Mouse (Mus musculus) hindbrain, embryonic 13.5 days (tissue): ENCODE results near the gene Tnnc1. TPM values are rescaled to one million over a fixed set of nuclear protein-coding genes. Genes with fewer than 3 reads are reported as not detected.
A peak's percentile ranks its signal among the peaks of the same experiment; 100 is the strongest.

ENCODE experiments used
- ATAC-seq: fragments of 200-750 bp; cut with Nextera tagmentation; 2 replicates; pipeline ENCODE4 v1.8.0; 2017; ENCODE audit warnings: moderate TSS enrichment; ENCODE audit not compliant: low FRiP score
- H3K27ac ChIP-seq: fragments of 300-500 bp; sonication (generic); 2 replicates; pipeline ENCODE4 v1.5.1; 2015; ENCODE audit warnings: inconsistent platforms, mild to moderate bottlenecking, moderate library complexity
- H3K27me3 ChIP-seq: fragments of 300-500 bp; sonication (generic); 2 replicates; pipeline ENCODE4 v1.6.1; 2015; ENCODE audit warnings: mild to moderate bottlenecking, inconsistent platforms
- H3K36me3 ChIP-seq: fragments of 300-500 bp; sonication (generic); 2 replicates; pipeline ENCODE4 v1.6.1; 2015; ENCODE audit warnings: mild to moderate bottlenecking, inconsistent platforms
- H3K4me1 ChIP-seq: fragments of 300-500 bp; sonication (generic); replicated peaks from 2 replicates; pipeline ENCODE4 v1.6.1; 2015; ENCODE audit warnings: inconsistent platforms
- H3K4me2 ChIP-seq: fragments of 300-500 bp; sonication (generic); 2 replicates; pipeline ENCODE4 v1.6.1; 2015; ENCODE audit warnings: inconsistent platforms, mild to moderate bottlenecking, moderate library complexity
- H3K4me3 ChIP-seq: fragments of 300-500 bp; sonication (generic); 2 replicates; pipeline ENCODE4 v1.5.1; 2015; ENCODE audit warnings: mild to moderate bottlenecking, inconsistent platforms
- H3K9ac ChIP-seq: fragments of 300-500 bp; sonication (generic); 2 replicates; pipeline ENCODE4 v1.6.1; 2015; ENCODE audit warnings: mild to moderate bottlenecking, inconsistent platforms
- H3K9me3 ChIP-seq: fragments of 300-500 bp; sonication (generic); 2 replicates; pipeline ENCODE4 v1.6.1; 2016; ENCODE audit warnings: inconsistent platforms
- WGBS: fragments of 180-500 bp; shearing (Covaris S2); methylation state at CpG from one replicate; pipeline ENCODE4 v1.1.7; 2015; 5-methylcytosine and 5-hydroxymethylcytosine counted together
- polyA plus RNA-seq: library from polyadenylated mRNA; unstranded; fragments of >200 nt; fragmentation: Nextera tagmentation; extraction: Ambion mirVana; gene quantifications from 2 replicates; pipeline ENCODE4 v1.2.1, GENCODE M21; 2015

Gene Tnnc1
- polyA plus RNA-seq, 1 experiment from 2014 or later: 9.1 TPM

GRCm38 (mm10) chr14:31226978-31227377 is 18.9 kb downstream of the Tnnc1 start:
- H3K4me3 ChIP-seq: no peak overlapping the region
- H3K27me3 ChIP-seq: no peaks in the 10 kb centered on the region
- 55% methylated on average over 4 of the region's 4 CpGs for WGBS
- no peaks in the 10 kb centered on the region for H3K9me3 ChIP-seq
- H3K4me1 ChIP-seq: peaks cover 6% of the 10 kb centered on the region; the same call in 1 of the 2 replicates
- H3K36me3 ChIP-seq: no peaks in the 10 kb centered on the region
- no peak overlapping the region for H3K9ac ChIP-seq
- no peak overlapping the region for H3K27ac ChIP-seq
- no peak overlapping the region for H3K4me2 ChIP-seq
- ATAC-seq: peak; percentile 52; the same call in 1 of the 2 replicates

DNA sequence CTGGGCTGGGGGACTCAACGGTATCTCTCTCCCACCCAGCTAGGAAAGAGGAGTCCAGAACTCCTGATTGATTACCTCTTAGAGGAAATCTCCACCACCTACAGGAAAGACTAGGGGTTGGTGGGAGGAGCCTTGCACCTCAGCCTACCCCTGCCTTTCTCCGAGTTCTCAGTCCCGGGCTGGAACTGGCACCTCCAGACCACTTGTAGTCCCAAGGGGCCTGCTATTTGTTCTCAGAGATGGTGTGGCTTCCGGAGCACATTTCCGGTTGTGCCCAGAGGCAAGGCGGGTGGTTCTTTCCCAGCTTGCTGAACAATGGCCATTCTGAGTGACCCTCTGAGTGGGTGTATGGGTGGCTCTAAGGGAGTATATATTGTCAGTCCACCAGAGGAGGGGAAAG is 20.1 kb downstream of the Tnnc1 start:
- no peak overlapping the region for H3K4me2 ChIP-seq
- ATAC-seq: no peak
- H3K36me3 ChIP-seq: no peaks in the 10 kb centered on the region
- no peak overlapping the region for H3K27ac ChIP-seq
- no peak overlapping the region for H3K4me3 ChIP-seq
- no peaks in the 10 kb centered on the region for H3K27me3 ChIP-seq
- H3K9ac ChIP-seq: no peak overlapping the region
- H3K9me3 ChIP-seq: no peaks in the 10 kb centered on the region
- WGBS: 74% methylated on average over 6 of the region's 6 CpGs
- H3K4me1 ChIP-seq: peaks cover 6% of the 10 kb centered on the region; the same call in 1 of the 2 replicates

GRCm38 (mm10) chr14:31230442-31230841 is 22.3 kb downstream of the Tnnc1 start:
- WGBS: 81% methylated on average over 8 of the region's 8 CpGs
- no peaks in the 10 kb centered on the region for H3K9me3 ChIP-seq
- peaks cover 10% of the 10 kb centered on the region; the same call in 1 of the 2 replicates for H3K4me1 ChIP-seq
- H3K9ac ChIP-seq: no peak overlapping the region
- no peak for ATAC-seq
- H3K27me3 ChIP-seq: no peaks in the 10 kb centered on the region
- H3K36me3 ChIP-seq: no peaks in the 10 kb centered on the region
- H3K4me2 ChIP-seq: no peak overlapping the region
- no peak overlapping the region for H3K4me3 ChIP-seq
- no peak overlapping the region for H3K27ac ChIP-seq

DNA sequence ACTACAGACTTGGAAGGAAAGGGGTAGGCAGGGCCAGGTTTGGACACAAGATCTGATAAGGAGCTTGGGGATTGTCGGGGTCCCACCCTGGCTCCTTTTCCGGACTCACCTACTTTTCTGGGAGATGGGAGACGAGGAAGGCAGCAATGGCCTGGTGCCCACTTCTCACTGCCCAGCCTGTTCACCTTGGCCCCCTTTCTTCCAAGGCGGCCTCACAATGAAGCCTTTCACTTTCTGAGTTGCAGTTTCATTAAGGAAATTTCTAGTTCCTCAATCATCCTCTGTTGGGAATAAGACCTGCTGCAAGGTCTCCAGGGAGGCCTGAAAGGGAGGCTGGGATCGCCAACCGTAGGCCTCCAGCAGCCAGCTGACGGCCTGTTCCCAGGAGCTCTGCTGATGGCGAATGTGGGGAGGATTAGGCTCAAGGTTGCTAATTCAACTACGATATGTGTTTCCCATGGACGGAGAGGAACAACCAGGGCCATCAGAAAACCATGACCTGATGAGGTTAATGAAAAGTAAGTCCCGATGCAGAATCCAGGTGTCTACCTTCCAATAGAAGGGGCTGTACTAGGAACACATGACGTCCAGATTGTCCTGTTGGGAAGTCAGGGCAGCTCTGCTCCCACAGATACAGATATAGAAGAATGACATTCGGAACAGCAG is 24.4 kb downstream of the Tnnc1 start:
- 83% methylated on average over 13 of the region's 13 CpGs for WGBS

GRCm38 (mm10) chr14:31233070-31233995 is 25.2 kb downstream of the Tnnc1 start:
- ATAC-seq: peak; percentile 52
- WGBS: 82% methylated on average over 14 of the region's 14 CpGs
- H3K27me3 ChIP-seq: no peaks in the 10 kb centered on the region

More for the DNA sequence above, 24.4 kb downstream of the Tnnc1 start:
- H3K4me2 ChIP-seq: no peak overlapping the region
- ATAC-seq: no peak
- 0 out of 2 replicates have a peak, but pooled peaks cover under 1% of the 10 kb centered on the region for H3K36me3 ChIP-seq
- H3K27me3 ChIP-seq: no peaks in the 10 kb centered on the region
- H3K4me1 ChIP-seq: 0 out of 2 replicates have a peak, but pooled peaks cover 10% of the 10 kb centered on the region
- no peak overlapping the region; the same call in 1 of the 2 replicates for H3K27ac ChIP-seq
- H3K4me3 ChIP-seq: no peak overlapping the region
- H3K9me3 ChIP-seq: no peaks in the 10 kb centered on the region
- no peak overlapping the region for H3K9ac ChIP-seq

DNA sequence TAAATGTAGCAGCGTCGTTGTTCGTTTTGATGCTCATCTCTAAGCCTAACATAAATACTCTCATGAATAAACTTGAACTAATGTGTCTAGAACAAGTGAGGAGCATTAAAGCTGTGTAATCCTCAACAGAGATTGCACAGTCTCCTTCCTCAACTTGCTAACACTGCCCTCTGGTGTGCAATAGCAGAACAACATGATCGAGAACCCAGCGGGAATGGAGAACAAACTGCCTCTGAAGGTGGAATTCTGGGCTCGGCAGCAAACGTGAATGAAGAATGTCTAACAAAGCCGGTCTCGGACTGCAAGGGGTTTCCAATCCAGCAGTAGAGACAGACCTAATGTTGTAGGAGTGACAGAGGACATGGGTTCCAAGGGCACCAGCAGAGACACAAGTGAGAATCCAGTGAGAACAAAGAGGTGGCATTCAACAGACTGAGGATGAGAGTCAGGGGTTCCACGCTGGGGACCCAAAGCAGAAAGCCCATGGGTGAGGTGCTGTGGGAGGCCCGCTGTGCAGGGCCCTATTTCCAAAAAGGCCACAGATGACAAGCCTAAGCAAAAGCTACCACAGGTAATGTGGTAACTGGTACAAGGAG is 26.0 kb downstream of the Tnnc1 start:
- WGBS: 23% methylated on average over 11 of the region's 11 CpGs
- H3K4me2 ChIP-seq: no peak overlapping the region
- H3K9ac ChIP-seq: no peak overlapping the region
- H3K27me3 ChIP-seq: no peaks in the 10 kb centered on the region
- H3K27ac ChIP-seq: no peak overlapping the region
- peaks cover 11% of the 10 kb centered on the region; the same call in 1 of the 2 replicates for H3K36me3 ChIP-seq
- no peaks in the 10 kb centered on the region for H3K9me3 ChIP-seq
- H3K4me1 ChIP-seq: 0 out of 2 replicates have a peak, but pooled peaks cover 9% of the 10 kb centered on the region
- H3K4me3 ChIP-seq: no peak overlapping the region
- ATAC-seq: peak; percentile 41

More at GRCm38 (mm10) chr14:31233070-31233995, 25.2 kb downstream of the Tnnc1 start:
- H3K36me3 ChIP-seq: 0 out of 2 replicates have a peak, but pooled peaks cover 5% of the 10 kb centered on the region
- H3K4me3 ChIP-seq: no peak overlapping the region
- H3K4me2 ChIP-seq: no peak overlapping the region
- H3K9me3 ChIP-seq: no peaks in the 10 kb centered on the region
- H3K9ac ChIP-seq: no peak overlapping the region
- no peak overlapping the region for H3K27ac ChIP-seq
- H3K4me1 ChIP-seq: 0 out of 2 replicates have a peak, but pooled peaks cover 10% of the 10 kb centered on the region

DNA sequence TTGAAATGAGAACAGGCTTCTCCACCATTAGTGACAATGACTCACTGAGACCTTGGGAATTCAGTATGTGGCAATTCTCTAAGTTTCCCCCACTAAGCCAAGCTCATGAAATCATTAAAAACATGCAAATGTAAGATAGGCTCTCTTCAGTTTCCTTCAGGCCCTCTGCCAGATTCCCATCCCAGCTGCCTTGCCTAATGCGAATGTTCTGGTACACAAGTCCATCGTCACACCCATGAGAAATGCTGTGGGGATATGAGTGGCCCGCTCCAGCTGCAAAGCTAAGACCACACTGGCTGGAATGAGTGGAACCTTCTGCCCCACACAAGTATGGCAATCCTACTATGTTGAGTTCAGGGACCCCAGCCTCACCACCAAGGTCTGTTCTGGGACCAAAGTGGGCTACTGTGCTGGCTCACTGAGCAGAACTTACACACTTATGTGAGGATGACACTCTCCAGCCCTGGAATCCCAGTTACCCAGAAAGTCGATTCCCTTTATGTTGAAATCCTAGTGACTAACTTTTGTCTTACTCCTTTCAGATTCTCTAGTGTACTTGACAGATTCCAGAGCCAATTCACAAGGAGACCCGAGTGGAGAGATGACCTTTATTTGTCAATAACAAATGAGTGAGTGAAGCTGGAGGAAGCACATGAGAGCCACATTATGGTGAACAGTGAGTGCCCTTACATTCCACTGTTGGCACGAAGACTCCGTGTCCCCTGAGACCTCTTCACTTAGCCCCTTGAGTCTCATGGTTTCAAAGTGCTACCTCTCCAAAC is 29.2 kb downstream of the Tnnc1 start:
- Histone ChIP-seq H3K4me1 (0 out of 2 replicates have a peak, but pooled peaks cover 4% of the 10 kb centered on the region), H3K27ac (no peak overlapping the region), H3K27me3 (no peaks in the 10 kb centered on the region), H3K4me2 (no peak overlapping the region), H3K4me3 (no peak overlapping the region), H3K9ac (no peak overlapping the region), H3K36me3 (peaks cover 17% of the 10 kb centered on the region; the same call in 1 of the 2 replicates), H3K9me3 (no peaks in the 10 kb centered on the region)
- no peak for ATAC-seq
- whole genome bisulfite sequencing: 87% methylated on average over 7 of the region's 7 CpGs

DNA sequence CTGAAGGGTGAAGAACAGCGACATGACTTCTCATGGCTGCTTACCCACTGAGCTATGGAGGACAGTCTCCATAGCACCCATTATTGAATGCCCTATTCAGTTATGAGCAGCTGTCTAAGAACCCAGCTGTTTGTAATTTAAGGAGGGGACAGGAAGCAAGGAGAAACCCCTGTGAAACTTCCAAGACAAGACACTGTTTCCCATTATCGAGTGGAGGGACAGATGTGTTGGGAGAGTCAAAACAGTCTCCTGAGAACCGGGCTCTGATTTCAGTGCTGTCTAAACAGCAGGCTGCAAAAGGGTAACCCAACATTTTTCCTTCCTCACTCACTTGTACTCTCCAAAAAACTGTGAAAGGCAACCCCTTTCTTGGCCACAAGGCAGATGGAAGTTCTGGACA is 32.4 kb downstream of the Tnnc1 start:
- no peaks in the 10 kb centered on the region for H3K27me3 ChIP-seq
- H3K4me2 ChIP-seq: no peak overlapping the region
- H3K9ac ChIP-seq: no peak overlapping the region
- no peak for ATAC-seq
- WGBS: 79% methylated on average over 3 of the region's 3 CpGs
- no peaks in the 10 kb centered on the region for H3K4me1 ChIP-seq
- H3K27ac ChIP-seq: no peak overlapping the region
- H3K9me3 ChIP-seq: no peaks in the 10 kb centered on the region
- H3K4me3 ChIP-seq: no peak overlapping the region
- peaks cover 17% of the 10 kb centered on the region; the same call in 1 of the 2 replicates for H3K36me3 ChIP-seq

DNA sequence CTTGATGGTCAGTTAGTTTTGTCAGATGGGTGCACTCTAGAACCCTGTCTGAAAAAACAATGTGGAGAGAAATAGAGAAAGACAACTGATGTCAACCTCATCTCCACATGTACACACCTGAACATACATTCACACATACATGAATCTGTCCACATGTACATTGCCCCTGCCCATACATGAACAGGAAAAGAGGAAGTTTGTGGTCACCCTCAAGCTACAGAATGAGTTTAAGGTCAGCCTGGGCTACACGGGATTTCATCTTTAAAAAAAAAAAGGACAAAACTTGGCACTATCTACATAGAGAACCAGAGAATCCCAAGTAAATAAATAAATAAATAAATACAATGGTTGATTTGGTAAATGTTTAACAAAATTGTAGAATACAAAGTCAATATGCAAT is 36.7 kb downstream of the Tnnc1 start:
- 0 out of 2 replicates have a peak, but pooled peaks cover under 1% of the 10 kb centered on the region for H3K36me3 ChIP-seq
- no peak for ATAC-seq
- no peak overlapping the region for H3K4me2 ChIP-seq
- no peak overlapping the region for H3K4me3 ChIP-seq
- H3K27me3 ChIP-seq: no peaks in the 10 kb centered on the region
- 82% methylated on average over 1 of the region's 1 CpGs for WGBS
- no peak overlapping the region for H3K9ac ChIP-seq
- no peak overlapping the region for H3K27ac ChIP-seq
- no peaks in the 10 kb centered on the region; the same call in 1 of the 2 replicates for H3K4me1 ChIP-seq
- no peaks in the 10 kb centered on the region for H3K9me3 ChIP-seq

DNA sequence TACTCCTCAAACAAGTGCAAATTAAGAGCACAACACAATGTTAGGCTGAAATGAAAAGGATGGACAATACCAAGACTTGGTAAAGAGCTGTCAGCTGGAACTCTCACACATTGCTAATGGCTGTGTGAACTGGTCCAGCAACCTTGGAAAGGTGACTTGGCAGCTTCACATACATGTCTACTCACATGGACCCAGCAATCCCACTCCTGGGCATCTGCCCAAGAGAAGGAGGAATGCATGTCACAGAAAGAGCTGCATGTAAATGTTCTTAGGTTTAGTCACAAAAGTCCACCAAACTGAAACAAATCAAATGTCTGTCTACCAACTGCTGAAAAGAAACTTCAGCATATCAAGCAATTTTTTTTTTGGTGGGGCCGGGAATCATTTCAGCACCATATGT is 37.8 kb downstream of the Tnnc1 start:
- Histone ChIP-seq H3K4me1 (peaks cover 9% of the 10 kb centered on the region), H3K4me3 (no peak overlapping the region), H3K27ac (no peak overlapping the region), H3K27me3 (no peaks in the 10 kb centered on the region), H3K9me3 (no peaks in the 10 kb centered on the region), H3K36me3 (no peaks in the 10 kb centered on the region), H3K9ac (no peak overlapping the region), H3K4me2 (no peak overlapping the region)
- 90% methylated on average over 1 of the region's 1 CpGs for WGBS
- no peak for ATAC-seq

DNA sequence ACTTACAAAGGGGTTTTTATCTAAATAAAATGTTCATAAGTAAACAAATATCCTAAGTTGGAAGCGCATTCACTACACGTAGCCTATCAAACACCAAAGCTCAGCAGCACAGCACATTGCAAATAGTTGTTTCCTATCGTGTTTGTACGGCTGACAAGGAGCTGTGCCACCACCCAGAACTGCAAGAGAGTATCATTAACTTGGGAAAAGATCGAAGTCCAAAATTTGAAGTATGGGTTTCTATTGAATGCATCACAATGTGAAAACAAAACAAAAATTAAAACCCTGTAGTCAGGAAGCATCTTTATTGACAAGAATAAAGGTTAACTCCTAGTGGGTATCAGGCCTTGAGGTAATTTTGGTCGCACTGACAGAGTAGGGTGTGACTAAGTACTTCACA is 40.3 kb downstream of the Tnnc1 start:
- Histone ChIP-seq H3K27ac (no peak overlapping the region), H3K9me3 (no peaks in the 10 kb centered on the region), H3K9ac (no peak overlapping the region), H3K27me3 (no peaks in the 10 kb centered on the region), H3K4me3 (no peak overlapping the region), H3K4me1 (peaks cover 21% of the 10 kb centered on the region), H3K4me2 (no peak overlapping the region), H3K36me3 (peaks cover 9% of the 10 kb centered on the region)
- 93% methylated on average over 6 of the region's 6 CpGs for whole genome bisulfite sequencing
- ATAC-seq: no peak
